Mouse (Mus musculus) embryonic fibroblast, embryonic 13.5 days (primary cell): ENCODE data around the gene Ankrd31. TPM values are rescaled to one million over a fixed set of nuclear protein-coding genes. Genes with fewer than 3 reads are reported as not detected.
"Not testable (repeated sequence)": the region's sequence is repeated elsewhere in the genome, so short reads cannot be mapped to it uniquely, and the experiment has no call there.

Source experiments
- H3K27ac ChIP-seq: 2 replicates; pipeline ENCODE4 v1.5.1; 2012; ENCODE audit warnings: low read length, control low read depth, inconsistent platforms; ENCODE audit not compliant: insufficient read depth
- H3K4me1 ChIP-seq: 2 replicates; pipeline ENCODE4 v1.6.1; 2011; ENCODE audit warnings: low read length; ENCODE audit not compliant: control insufficient read depth, insufficient read depth
- H3K4me3 ChIP-seq: 2 replicates; pipeline ENCODE4 v1.5.1; 2011; ENCODE audit warnings: mild to moderate bottlenecking, control low read depth, low read length; ENCODE audit not compliant: insufficient read depth
- CTCF ChIP-seq: IDR thresholded peaks from 2 replicates; pipeline ENCODE4 v1.5.1; 2011; ENCODE audit warnings: mild to moderate bottlenecking, control low read depth, low read length, moderate library complexity, borderline replicate concordance; ENCODE audit not compliant: insufficient read depth
- POLR2A ChIP-seq: IDR thresholded peaks from 2 replicates; pipeline ENCODE4 v1.6.1; 2011; ENCODE audit warnings: low read depth, mild to moderate bottlenecking, control low read depth, low read length, moderate library complexity
- polyA plus RNA-seq: library from polyadenylated mRNA; stranded (reverse); fragments of >200 nt; gene quantifications from 2 replicates; pipeline ENCODE4 v1.2.4, GENCODE M21; 2011; ENCODE audit warnings: low read depth; ENCODE audit not compliant: missing spikeins, insufficient read length

Gene Ankrd31
- polyA plus RNA-seq, 1 experiment: not detected

- Histone ChIP-seq H3K4me3 (no peak overlapping the region), H3K4me1 (peaks cover 18% of the 10 kb centered on the region), H3K27ac (peak overlapping the region; percentile 99)
- TF ChIP-seq POLR2A (peak; percentile 38), CTCF (no peak)
Measured at GRCm38 (mm10) chr13:96939680-96940079, 191.6 kb downstream of the Ankrd31 start.

- not testable (repeated sequence) for H3K4me3 ChIP-seq, H3K27ac ChIP-seq
Measured at GRCm38 (mm10) chr13:96941481-96941880, 193.4 kb downstream of the Ankrd31 start.

GRCm38 (mm10) chr13:96943571-96943970, 195.5 kb downstream of the Ankrd31 start:
- Histone ChIP-seq H3K27ac (no peak overlapping the region), H3K4me3 (no peak overlapping the region), H3K4me1 (peaks cover 6% of the 10 kb centered on the region)
- TF ChIP-seq POLR2A: no peak
- no peak for TF ChIP-seq CTCF

More at GRCm38 (mm10) chr13:96941481-96941880, 193.4 kb downstream of the Ankrd31 start:
- peaks cover 18% of the 10 kb centered on the region for H3K4me1 ChIP-seq

- no peak overlapping the region for H3K4me3 ChIP-seq
- TF ChIP-seq CTCF (no peak), POLR2A (no peak)
- no peaks in the 10 kb centered on the region; the same call in 1 of the 2 replicates for H3K4me1 ChIP-seq
- no peak overlapping the region for H3K27ac ChIP-seq
Measured at GRCm38 (mm10) chr13:96945748-96946147, 197.7 kb downstream of the Ankrd31 start.

GRCm38 (mm10) chr13:96947722-96948121, 199.7 kb downstream of the Ankrd31 start:
- TF ChIP-seq CTCF (no peak), POLR2A (no peak)
- Histone ChIP-seq H3K27ac (no peak overlapping the region), H3K4me1 (no peaks in the 10 kb centered on the region; the same call in 1 of the 2 replicates), H3K4me3 (no peak overlapping the region)

GRCm38 (mm10) chr13:96951880-96952279, 203.8 kb downstream of the Ankrd31 start:
- Histone ChIP-seq H3K4me1 (no peaks in the 10 kb centered on the region), H3K4me3 (no peak overlapping the region), H3K27ac (no peak overlapping the region)
- TF ChIP-seq POLR2A (no peak), CTCF (no peak)

- Histone ChIP-seq H3K4me1 (no peaks in the 10 kb centered on the region), H3K4me3 (no peak overlapping the region), H3K27ac (no peak overlapping the region)
- TF ChIP-seq CTCF (no peak), POLR2A (no peak)
Measured at GRCm38 (mm10) chr13:96956466-96956865, 208.4 kb downstream of the Ankrd31 start.

Other genes with a start within 250 kb of the Ankrd31 start
- gene Polk, start 205.7 kb upstream of the Ankrd31 start, polyA plus RNA-seq: 40.5 and 42.4 TPM in 2 replicates
- 55.9 and 57.0 TPM in 2 replicates for gene Col4a3bp, start 205.7 kb upstream of the Ankrd31 start, polyA plus RNA-seq
- gene Hmgcr, start 77.3 kb upstream of the Ankrd31 start, polyA plus RNA-seq: 110 and 127 TPM in 2 replicates
- gene Gcnt4, start 176.4 kb downstream of the Ankrd31 start, polyA plus RNA-seq: 24.5 and 41.1 TPM in 2 replicates